Mouse (Mus musculus): ENCODE measurements around the gene Fbxo41. TPM values are rescaled to one million over a fixed set of nuclear protein-coding genes. Genes with fewer than 3 reads are reported as not detected.
"Not testable (repeated sequence)": the region's sequence is repeated elsewhere in the genome, so short reads cannot be mapped to it uniquely, and the experiment has no call there.

Gene Fbxo41
- polyA plus RNA-seq, 1 experiment from 2014 or later = 0.29 TPM

DNA sequence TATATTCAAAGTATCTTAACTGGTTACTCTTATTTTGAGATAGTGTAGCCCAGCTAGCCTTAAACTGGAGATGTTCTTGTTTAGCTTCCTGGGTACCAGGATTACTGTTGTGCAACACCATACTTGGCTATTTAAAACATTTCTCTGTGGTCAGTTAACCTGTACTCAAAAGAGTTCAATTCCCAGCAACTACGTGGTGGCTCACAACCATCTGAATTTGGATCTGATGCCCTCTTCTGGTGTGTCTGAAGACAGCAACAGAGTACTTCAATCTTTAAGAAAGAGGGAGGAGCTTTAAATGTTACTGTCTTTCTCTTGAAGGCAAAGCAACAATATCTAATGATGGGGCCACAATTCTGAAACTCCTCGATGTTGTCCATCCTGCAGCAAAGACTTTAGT is 43.2 kb downstream of the Fbxo41 start:
- no peaks in the 10 kb centered on the region for H3K27me3 ChIP-seq (ENCODE audit: insufficient read depth, low read length)

DNA sequence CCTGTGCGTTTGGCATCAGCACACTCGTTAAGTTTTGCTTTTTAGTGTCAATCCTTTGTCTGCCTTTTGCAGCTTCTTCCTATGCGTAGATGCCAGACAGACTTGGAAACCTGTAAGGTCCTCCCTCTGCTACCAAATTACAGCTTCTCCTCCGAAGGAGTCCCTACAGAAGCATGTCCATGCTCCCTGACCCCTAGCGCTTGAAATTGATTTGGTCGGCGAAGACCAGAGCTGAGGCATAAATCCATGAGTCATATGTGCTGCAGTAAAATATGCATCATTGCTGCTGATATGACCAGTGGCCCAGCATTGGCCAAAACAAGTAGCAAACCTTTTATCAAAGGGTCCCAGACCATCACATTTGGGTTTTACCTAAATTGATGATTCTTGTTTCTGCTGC is 50.0 kb downstream of the Fbxo41 start:
- no peak for ATAC-seq (ENCODE audit: insufficient read depth)
- no peak for TF ChIP-seq CTCF (IDR thresholded peaks at IDR 0.05; ENCODE audit: low read depth)
- peak overlapping the region; percentile 96 for H3K9ac ChIP-seq
- H3K27ac ChIP-seq (ENCODE audit: low read depth) = no peak overlapping the region; the same call in 1 of the 2 replicates
- no peak for DNase-seq
- WGBS = 7% methylated on average over 7 of the region's 7 CpGs
- H3K4me1 ChIP-seq (ENCODE audit: insufficient read depth) = peaks cover 11% of the 10 kb centered on the region; the same call in 1 of the 2 replicates
- H3K9me3 ChIP-seq (ENCODE audit: low read depth, low read length) = no peaks in the 10 kb centered on the region
- H3K4me2 ChIP-seq = peak overlapping the region; percentile 92
- peak overlapping the region; percentile 75 for H3K4me3 ChIP-seq (ENCODE audit: low read depth, low read length)
- H3K36me3 ChIP-seq (ENCODE audit: insufficient read depth) = 0 out of 2 replicates have a peak, but pooled peaks cover 3% of the 10 kb centered on the region
- H3K27me3 ChIP-seq (ENCODE audit: insufficient read depth, low read length) = no peaks in the 10 kb centered on the region

More for the DNA sequence above, 43.2 kb downstream of the Fbxo41 start:
- Histone ChIP-seq H3K27ac (ENCODE audit: low read depth) (no peak overlapping the region), H3K9me3 (ENCODE audit: low read depth, low read length) (no peaks in the 10 kb centered on the region), H3K4me2 (no peak overlapping the region), H3K9ac (no peak overlapping the region), H3K36me3 (ENCODE audit: insufficient read depth) (peaks cover 58% of the 10 kb centered on the region), H3K4me3 (ENCODE audit: low read depth, low read length) (no peak overlapping the region), H3K4me1 (ENCODE audit: insufficient read depth) (no peaks in the 10 kb centered on the region)
- TF ChIP-seq CTCF (IDR thresholded peaks at IDR 0.05; ENCODE audit: low read depth) = no peak
- WGBS = 88% methylated on average over 2 of the region's 2 CpGs
- no peak for DNase-seq
- ATAC-seq (ENCODE audit: insufficient read depth) = no peak

DNA sequence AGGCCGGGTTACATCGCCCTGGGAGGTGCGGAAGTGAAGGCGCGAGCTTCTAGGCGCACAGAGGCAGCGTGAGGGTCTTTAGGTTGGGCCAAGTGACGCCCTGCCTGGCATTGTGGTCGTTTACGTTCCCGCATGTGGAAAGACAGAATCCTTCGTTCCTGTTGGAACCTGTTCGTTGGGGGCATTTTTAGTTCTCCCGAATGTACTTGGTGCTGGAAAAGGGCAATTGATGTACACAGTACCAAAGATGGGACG is 50.5 kb downstream of the Fbxo41 start:
- no peak for ATAC-seq (ENCODE audit: insufficient read depth)
- H3K36me3 ChIP-seq (ENCODE audit: insufficient read depth) = 0 out of 2 replicates have a peak, but pooled peaks cover 3% of the 10 kb centered on the region
- peak; percentile 63 for DNase-seq
- H3K9me3 ChIP-seq (ENCODE audit: low read depth, low read length) = no peaks in the 10 kb centered on the region
- peak overlapping the region; percentile 92 for H3K4me2 ChIP-seq
- H3K27ac ChIP-seq (ENCODE audit: low read depth) = peak overlapping the region; percentile 93
- no peaks in the 10 kb centered on the region for H3K27me3 ChIP-seq (ENCODE audit: insufficient read depth, low read length)
- TF ChIP-seq CTCF (IDR thresholded peaks at IDR 0.05; ENCODE audit: low read depth) = no peak
- H3K4me1 ChIP-seq (ENCODE audit: insufficient read depth) = peaks cover 11% of the 10 kb centered on the region; the same call in 1 of the 2 replicates
- H3K9ac ChIP-seq = peak overlapping the region; percentile 96
- 0% methylated on average over 15 of the region's 15 CpGs for WGBS
- peak overlapping the region; percentile 75 for H3K4me3 ChIP-seq (ENCODE audit: low read depth, low read length)

DNA sequence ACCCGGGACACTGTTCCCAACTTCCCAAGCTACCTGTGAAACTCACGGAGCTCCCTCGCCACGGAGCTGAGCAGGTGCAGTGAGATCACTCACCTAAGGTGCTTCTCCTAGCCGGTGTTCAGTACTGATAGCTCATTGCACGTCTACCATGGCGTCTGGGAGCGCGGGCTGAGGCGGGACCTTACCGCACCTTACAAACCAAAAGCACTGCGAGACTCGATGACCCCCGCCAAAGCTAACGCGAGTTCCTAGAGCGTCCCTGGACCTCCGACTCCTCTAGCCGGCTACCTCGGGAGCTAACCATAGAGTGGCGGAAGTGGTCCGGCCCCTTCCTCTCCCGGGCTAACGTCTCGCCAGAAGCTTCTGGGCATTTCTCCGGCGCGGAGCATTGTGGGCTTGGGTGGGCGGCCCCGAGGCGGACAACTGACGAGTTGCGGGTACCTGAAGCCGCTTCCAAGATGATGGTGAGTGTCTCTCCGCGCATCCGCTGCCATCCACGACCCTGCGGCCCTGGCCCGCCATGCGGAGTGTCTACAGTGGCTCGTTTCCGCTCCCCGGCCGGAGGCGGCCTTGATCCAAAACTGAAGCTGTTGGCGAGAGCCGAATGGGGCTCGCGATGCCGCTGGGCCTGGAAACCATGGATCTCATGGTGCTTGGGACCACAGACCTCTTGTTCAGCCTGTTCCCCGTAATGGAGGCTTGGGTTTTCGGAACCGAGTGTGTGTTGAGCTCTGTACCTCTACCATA is 51.0 kb downstream of the Fbxo41 start, which contains the start of gene Pradc1:
Gene Pradc1, minus strand, starts transcription at position 307 of the 747 bp plus-strand sequence.
- WGBS = under 1% methylated on average over 53 of the region's 54 CpGs

DNA sequence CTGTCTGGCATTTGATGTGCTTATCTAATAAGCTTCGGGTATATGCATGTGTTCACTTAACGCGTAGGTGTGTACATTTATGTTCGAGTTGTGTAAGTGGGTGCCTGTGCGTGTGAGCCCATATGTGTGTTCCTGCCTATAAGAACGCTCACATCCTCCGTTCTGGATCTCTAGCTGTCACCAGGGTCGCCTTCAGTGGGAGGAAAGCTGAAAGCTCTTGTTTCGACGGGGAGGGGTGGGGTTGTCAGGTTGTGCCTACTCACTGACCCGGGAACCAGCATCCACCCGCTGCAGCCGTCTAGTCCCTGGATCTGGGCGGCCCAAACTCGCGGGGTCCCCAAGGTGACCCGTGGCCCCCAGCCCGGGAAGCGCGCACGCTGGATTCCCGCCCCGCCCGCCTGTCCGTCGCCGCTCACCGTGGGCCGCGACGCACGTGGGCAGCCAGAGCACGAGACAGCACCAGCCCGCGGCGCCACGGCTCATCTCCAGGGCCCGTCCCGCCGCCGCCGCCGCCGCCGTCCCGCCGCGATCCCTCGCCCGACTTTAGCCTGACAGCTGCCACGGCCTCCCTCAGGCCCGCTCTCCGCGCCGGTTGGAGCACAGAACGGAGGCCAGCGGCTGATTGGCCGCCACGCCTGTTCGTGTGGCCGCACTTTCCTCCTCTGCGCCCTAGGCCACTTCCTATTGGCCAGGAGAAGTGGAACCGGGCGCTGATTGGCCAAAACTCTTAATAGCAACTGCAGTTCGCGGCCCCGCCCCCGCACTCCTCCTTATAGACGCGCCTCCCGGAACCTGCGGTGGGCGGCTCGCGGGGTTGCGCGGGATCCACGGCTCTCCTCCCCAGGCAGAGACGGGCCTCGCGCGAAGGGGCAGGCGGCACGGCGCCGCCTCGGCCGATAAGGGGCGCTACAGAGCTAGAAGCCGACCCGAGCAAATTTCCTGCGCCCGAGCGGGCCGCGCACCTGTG is 51.8 kb downstream of the Fbxo41 start, which contains the start of gene Cct7:
Gene Cct7, plus strand, starts transcription at position 818 of the 967 bp plus-strand sequence.
- peaks cover 11% of the 10 kb centered on the region; the same call in 1 of the 2 replicates for H3K4me1 ChIP-seq (ENCODE audit: insufficient read depth)
- WGBS = 1% methylated on average over 96 of the region's 96 CpGs
- peak; percentile 56 for TF ChIP-seq CTCF (IDR thresholded peaks at IDR 0.05; ENCODE audit: low read depth)
- DNase-seq (peak; percentile 100), ATAC-seq (ENCODE audit: insufficient read depth) (peak; percentile 94)
- H3K27me3 ChIP-seq (ENCODE audit: insufficient read depth, low read length) = no peaks in the 10 kb centered on the region
- peak within 1 kb of the TSS; percentile 93 for H3K27ac ChIP-seq (ENCODE audit: low read depth)
- peak within 1 kb of the TSS; percentile 75 for H3K4me3 ChIP-seq (ENCODE audit: low read depth, low read length)
- H3K9ac ChIP-seq = peak within 1 kb of the TSS; percentile 96
- H3K4me2 ChIP-seq = peak within 1 kb of the TSS; percentile 92
- no peaks in the 10 kb centered on the region for H3K9me3 ChIP-seq (ENCODE audit: low read depth, low read length)
- peaks cover 16% of the 10 kb centered on the region for H3K36me3 ChIP-seq (ENCODE audit: insufficient read depth)

More for the DNA sequence above, 51.0 kb downstream of the Fbxo41 start, which contains the start of gene Pradc1:
- Histone ChIP-seq H3K36me3 (ENCODE audit: insufficient read depth) (peaks cover 7% of the 10 kb centered on the region; the same call in 1 of the 2 replicates), H3K4me1 (ENCODE audit: insufficient read depth) (peaks cover 11% of the 10 kb centered on the region; the same call in 1 of the 2 replicates), H3K27me3 (ENCODE audit: insufficient read depth, low read length) (no peaks in the 10 kb centered on the region), H3K9ac (peak within 1 kb of the TSS; percentile 96), H3K27ac (ENCODE audit: low read depth) (peak within 1 kb of the TSS; percentile 93), H3K4me2 (peak within 1 kb of the TSS; percentile 92), H3K9me3 (ENCODE audit: low read depth, low read length) (no peaks in the 10 kb centered on the region), H3K4me3 (ENCODE audit: low read depth, low read length) (peak within 1 kb of the TSS; percentile 75)
- TF ChIP-seq CTCF (IDR thresholded peaks at IDR 0.05; ENCODE audit: low read depth) = no peak; the same call in 1 of the 2 replicates
- DNase-seq (peak; percentile 100), ATAC-seq (ENCODE audit: insufficient read depth) (peak; percentile 94)

DNA sequence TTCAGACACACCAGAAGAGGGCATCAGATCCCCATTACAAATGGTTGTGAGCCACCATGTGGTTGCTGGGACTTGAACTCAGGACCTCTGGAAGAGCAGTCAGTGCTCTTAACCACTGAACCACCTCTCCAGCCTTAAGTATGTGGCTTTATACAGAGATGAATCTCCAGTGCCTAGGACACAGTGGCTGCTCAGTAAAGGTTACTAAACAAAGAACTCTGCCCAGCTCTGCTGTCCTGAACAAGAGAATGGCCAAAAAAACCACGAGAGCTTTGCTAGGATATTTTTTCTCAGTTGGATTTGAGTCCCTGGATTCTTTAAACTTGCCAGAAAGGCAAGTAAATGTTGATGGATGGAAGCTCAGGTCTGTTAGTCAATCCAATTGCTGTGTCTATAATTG is 52.7 kb downstream of the Fbxo41 start:
- WGBS = 41% methylated on average over 1 of the region's 1 CpGs
- H3K4me3 ChIP-seq (ENCODE audit: low read depth, low read length) = peak overlapping the region; percentile 75

More for the DNA sequence above, 52.7 kb downstream of the Fbxo41 start:
- ATAC-seq (ENCODE audit: insufficient read depth); H3K9me3 ChIP-seq (ENCODE audit: low read depth, low read length); H3K27me3 ChIP-seq (ENCODE audit: insufficient read depth, low read length); H3K27ac ChIP-seq (ENCODE audit: low read depth); DNase-seq: not testable (repeated sequence)
- Histone ChIP-seq H3K9ac (peak overlapping the region; percentile 75; the same call in 1 of the 2 replicates), H3K4me2 (peak overlapping the region; percentile 92), H3K36me3 (ENCODE audit: insufficient read depth) (peaks cover 24% of the 10 kb centered on the region), H3K4me1 (ENCODE audit: insufficient read depth) (peaks cover 11% of the 10 kb centered on the region; the same call in 1 of the 2 replicates)

Data from lung, embryonic 14.5 days (tissue).